Mouse (Mus musculus): ENCODE measurements around the gene Pth2.

Pth2 gene

GRCm38 (mm10) chr7:45196994-45197393 lies 16.2 kb downstream of the Pth2 start:
- no peak for DNase-seq (ENCODE audit: low read depth, low spot score)

- DNase-seq (ENCODE audit: low read depth, low spot score) = no peak
These were observed 17.6 kb downstream of the Pth2 start for GRCm38 (mm10) chr7:45198435-45198834.

GRCm38 (mm10) chr7:45198961-45199360 lies 18.2 kb downstream of the Pth2 start:
- DNase-seq (ENCODE audit: low read depth, low spot score) = no peak

- peak; percentile 75 for DNase-seq (ENCODE audit: low read depth, low spot score)
These were observed 21.9 kb downstream of the Pth2 start for GRCm38 (mm10) chr7:45202654-45203053.

- DNase-seq (ENCODE audit: low read depth, low spot score) = peak; percentile 95
These were observed 23.8 kb downstream of the Pth2 start, which contains the start of gene Ccdc155 for GRCm38 (mm10) chr7:45204380-45205143. TSS of gene Ccdc155 (minus strand) at chr7:45204892.

GRCm38 (mm10) chr7:45208260-45208659 lies 27.5 kb downstream of the Pth2 start:
- DNase-seq (ENCODE audit: low read depth, low spot score) = no peak

GRCm38 (mm10) chr7:45211070-45211469 lies 30.3 kb downstream of the Pth2 start:
- DNase-seq (ENCODE audit: low read depth, low spot score) = no peak

GRCm38 (mm10) chr7:45211851-45212251 lies 31.1 kb downstream of the Pth2 start, which contains the start of gene Dkkl1:
TSS of gene Dkkl1 (minus strand) at chr7:45212147.
- DNase-seq (ENCODE audit: low read depth, low spot score) = no peak

- no peak for DNase-seq (ENCODE audit: low read depth, low spot score)
These were observed 31.6 kb downstream of the Pth2 start for GRCm38 (mm10) chr7:45212356-45212755.

- DNase-seq (ENCODE audit: low read depth, low spot score) = no peak
These were observed 32.9 kb downstream of the Pth2 start for GRCm38 (mm10) chr7:45213708-45214107.

- no peak for DNase-seq (ENCODE audit: low read depth, low spot score)
These were observed 35.1 kb downstream of the Pth2 start, which contains the start of gene Tead2 for GRCm38 (mm10) chr7:45215673-45216441. TSS of gene Tead2 (plus strand) at chr7:45215753.

GRCm38 (mm10) chr7:45216442-45217183 lies 35.8 kb downstream of the Pth2 start:
- DNase-seq (ENCODE audit: low read depth, low spot score) = no peak

GRCm38 (mm10) chr7:45221680-45222079 lies 40.9 kb downstream of the Pth2 start:
- no peak for DNase-seq (ENCODE audit: low read depth, low spot score)

- no peak for DNase-seq (ENCODE audit: low read depth, low spot score)
These were observed 44.0 kb downstream of the Pth2 start for GRCm38 (mm10) chr7:45224826-45225225.

- no peak for DNase-seq (ENCODE audit: low read depth, low spot score)
These were observed 45.6 kb downstream of the Pth2 start for GRCm38 (mm10) chr7:45226421-45226820.

GRCm38 (mm10) chr7:45228548-45228947 lies 47.8 kb downstream of the Pth2 start:
- no peak for DNase-seq (ENCODE audit: low read depth, low spot score)

GRCm38 (mm10) chr7:45229046-45229445 lies 48.3 kb downstream of the Pth2 start:
- no peak for DNase-seq (ENCODE audit: low read depth, low spot score)

GRCm38 (mm10) chr7:45229459-45230203 lies 48.8 kb downstream of the Pth2 start:
- no peak for DNase-seq (ENCODE audit: low read depth, low spot score)

- DNase-seq (ENCODE audit: low read depth, low spot score) = no peak
These were observed 50.4 kb downstream of the Pth2 start for GRCm38 (mm10) chr7:45231192-45231591.
